Mouse (Mus musculus) testis, adult 2 months (tissue): Measurements from ENCODE around the gene Capzb.

Source experiments
- CTCF ChIP-seq: fragments of 200-500 bp; IDR thresholded peaks from 2 replicates; pipeline ENCODE4 v1.5.1; 2012; ENCODE audit warnings: low read depth, mild to moderate bottlenecking, inconsistent platforms, low read length, moderate library complexity; ENCODE audit not compliant: control insufficient read depth, insufficient read depth, insufficient replicate concordance
- POLR2A ChIP-seq: fragments of 200-500 bp; IDR thresholded peaks from 2 replicates; pipeline ENCODE4 v1.6.1; 2012; ENCODE audit warnings: low read depth, mild to moderate bottlenecking, inconsistent platforms, low read length, moderate library complexity; ENCODE audit not compliant: control insufficient read depth

DNA sequence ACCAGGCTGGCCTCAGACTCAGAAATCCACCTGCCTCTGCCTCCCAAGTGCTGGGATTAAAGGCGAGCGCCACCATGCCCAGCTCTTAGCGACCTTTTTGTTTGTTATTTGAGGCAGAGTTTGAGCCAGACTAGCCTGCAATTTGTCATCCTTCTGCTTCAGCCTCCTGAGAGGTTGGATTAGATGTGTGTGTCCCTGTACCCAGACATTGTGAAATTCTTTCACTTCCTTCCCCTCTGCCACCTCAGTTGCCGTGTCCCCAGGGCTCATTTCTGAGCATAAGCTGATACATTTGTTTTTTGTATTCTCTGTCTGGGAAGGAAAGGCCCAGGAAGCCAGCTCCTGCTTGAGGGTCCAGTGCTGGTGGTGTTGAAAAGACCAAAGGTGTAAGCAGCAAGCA lies 148.1 kb downstream of the Capzb start:
- TF ChIP-seq CTCF (no peak), POLR2A (no peak)
